Mouse (Mus musculus) midbrain, embryonic 14.5 days (tissue): ENCODE measurements around the gene Sp6. TPM values are rescaled to one million over a fixed set of nuclear protein-coding genes. Genes with fewer than 3 reads are reported as not detected.

ENCODE experiments used
- ATAC-seq: fragments of 200-750 bp; cut with Nextera tagmentation; 2 replicates; pipeline ENCODE4 v1.8.0; 2017; ENCODE audit warnings: moderate number of reproducible peaks, moderate library complexity; ENCODE audit not compliant: low FRiP score, low TSS enrichment
- DNase-seq: peaks from one replicate; pipeline ENCODE4 v3.0.0-alpha.2; 2015
- H3K27ac ChIP-seq: fragments of 300-500 bp; sonication (generic); replicated peaks from 2 replicates; pipeline ENCODE4 v1.5.1; 2014; ENCODE audit warnings: mild to moderate bottlenecking, low read depth, low read length, moderate library complexity
- H3K27me3 ChIP-seq: fragments of 300-500 bp; sonication (generic); 2 replicates; pipeline ENCODE4 v1.6.1; 2014; ENCODE audit warnings: low read length, control low read depth, mixed read lengths; ENCODE audit not compliant: control insufficient read depth, insufficient read depth
- H3K36me3 ChIP-seq: fragments of 300-500 bp; sonication (generic); 2 replicates; pipeline ENCODE4 v1.6.1; 2014; ENCODE audit warnings: low read length, control low read depth; ENCODE audit not compliant: control insufficient read depth, insufficient read depth
- H3K4me1 ChIP-seq: fragments of 300-500 bp; sonication (generic); 2 replicates; pipeline ENCODE4 v1.6.1; 2014; ENCODE audit warnings: mild to moderate bottlenecking, antibody characterized with exemption, low read length, control low read depth; ENCODE audit not compliant: control insufficient read depth, insufficient read depth
- H3K4me2 ChIP-seq: fragments of 300-500 bp; sonication (generic); 2 replicates; pipeline ENCODE4 v1.6.1; 2014; ENCODE audit warnings: mild to moderate bottlenecking, low read length, moderate library complexity
- H3K4me3 ChIP-seq: fragments of 300-500 bp; sonication (generic); replicated peaks from 2 replicates; pipeline ENCODE4 v1.5.1; 2014; ENCODE audit warnings: low read depth, low read length
- H3K9ac ChIP-seq: fragments of 300-500 bp; sonication (generic); replicated peaks from 2 replicates; pipeline ENCODE4 v1.6.1; 2014; ENCODE audit warnings: mild to moderate bottlenecking, low read length, moderate library complexity
- H3K9me3 ChIP-seq: fragments of 300-500 bp; sonication (generic); 2 replicates; pipeline ENCODE4 v1.6.1; 2016; ENCODE audit warnings: low read length, control low read depth, mixed read lengths; ENCODE audit not compliant: control insufficient read depth
- WGBS: fragments of 180-500 bp; shearing (Covaris S2); extraction: QIAGEN DNeasy Blood & Tissue Kit; methylation state at CpG from one replicate; pipeline ENCODE4 v1.1.7; 2014; 5-methylcytosine and 5-hydroxymethylcytosine counted together
- polyA plus RNA-seq: library from polyadenylated mRNA; unstranded; fragments of >200 nt; fragmentation: Nextera tagmentation; extraction: Ambion mirVana; gene quantifications from 2 replicates; pipeline ENCODE4 v1.2.1, GENCODE M21; 2014

The Sp6 gene
- polyA plus RNA-seq, 1 experiment from 2014 or later = not detected

DNA sequence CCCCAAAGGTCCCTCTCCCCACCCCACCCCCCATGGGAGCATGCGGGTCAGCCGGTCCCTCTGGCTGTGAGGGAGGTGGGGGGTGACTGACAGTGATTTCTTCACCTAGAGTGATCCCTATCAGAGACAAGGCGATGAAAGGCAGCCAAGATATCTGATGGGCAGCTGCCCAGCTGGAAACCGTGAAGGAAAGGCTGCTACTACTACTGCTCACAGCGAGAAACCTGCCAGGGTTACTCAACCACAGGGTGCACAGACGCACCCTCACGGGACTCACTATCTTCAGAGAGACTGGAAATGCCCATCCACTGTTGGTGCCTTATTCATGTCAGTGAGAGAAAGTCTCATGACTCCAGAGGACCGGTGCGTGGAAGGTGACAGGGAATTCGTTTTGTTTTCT is 11.8 kb downstream of the Sp6 start:
- Histone ChIP-seq H3K9ac (no peak overlapping the region), H3K27ac (no peak overlapping the region), H3K9me3 (no peaks in the 10 kb centered on the region), H3K36me3 (no peaks in the 10 kb centered on the region), H3K4me1 (peaks cover 6% of the 10 kb centered on the region), H3K4me3 (no peak overlapping the region), H3K27me3 (peaks cover 54% of the 10 kb centered on the region), H3K4me2 (no peak overlapping the region)
- DNase-seq = no peak
- 14% methylated on average over 10 of the region's 10 CpGs for WGBS
- ATAC-seq = no peak

DNA sequence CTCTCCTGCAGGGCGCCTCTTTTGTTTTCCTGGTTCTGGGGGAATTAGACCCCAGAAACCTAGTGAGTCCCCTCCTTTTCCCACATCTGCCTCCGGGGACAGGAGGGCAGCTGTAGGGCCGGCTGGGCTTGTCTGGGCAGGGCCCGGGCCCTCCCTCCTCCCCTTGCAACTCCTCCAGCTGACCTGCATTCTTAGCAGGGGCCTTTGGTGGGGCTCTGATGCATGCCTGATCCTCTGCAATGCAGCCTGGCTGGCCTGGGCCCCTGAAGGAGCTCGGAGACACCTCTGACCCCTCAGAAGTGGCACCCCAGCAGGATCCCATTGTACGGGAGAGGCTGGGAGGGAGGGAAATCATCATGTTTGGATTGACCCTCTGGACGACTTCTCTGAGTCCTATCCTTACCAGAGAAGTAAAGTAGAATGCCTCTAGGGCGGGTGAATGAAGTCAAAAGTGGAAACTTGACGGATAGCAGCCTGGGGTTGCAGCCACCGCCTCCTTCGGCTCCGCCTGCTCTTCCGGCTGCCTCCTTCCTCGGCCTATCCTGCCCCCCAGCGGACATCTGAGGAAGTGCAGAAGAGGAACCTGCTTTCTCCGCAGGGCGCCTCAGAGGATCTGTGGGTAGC is 12.6 kb downstream of the Sp6 start:
- DNase-seq (peak; percentile 93), ATAC-seq (peak; percentile 23; the same call in 1 of the 2 replicates)
- Histone ChIP-seq H3K9ac (no peak overlapping the region; the same call in 1 of the 2 replicates), H3K4me1 (peaks cover 14% of the 10 kb centered on the region), H3K27me3 (peaks cover 45% of the 10 kb centered on the region), H3K4me2 (peak overlapping the region; percentile 40), H3K27ac (no peak overlapping the region), H3K36me3 (no peaks in the 10 kb centered on the region), H3K4me3 (0 out of 2 replicates have a peak overlapping the region, but pooled peaks have one; percentile 3), H3K9me3 (no peaks in the 10 kb centered on the region)
- WGBS = 2% methylated on average over 17 of the region's 17 CpGs

DNA sequence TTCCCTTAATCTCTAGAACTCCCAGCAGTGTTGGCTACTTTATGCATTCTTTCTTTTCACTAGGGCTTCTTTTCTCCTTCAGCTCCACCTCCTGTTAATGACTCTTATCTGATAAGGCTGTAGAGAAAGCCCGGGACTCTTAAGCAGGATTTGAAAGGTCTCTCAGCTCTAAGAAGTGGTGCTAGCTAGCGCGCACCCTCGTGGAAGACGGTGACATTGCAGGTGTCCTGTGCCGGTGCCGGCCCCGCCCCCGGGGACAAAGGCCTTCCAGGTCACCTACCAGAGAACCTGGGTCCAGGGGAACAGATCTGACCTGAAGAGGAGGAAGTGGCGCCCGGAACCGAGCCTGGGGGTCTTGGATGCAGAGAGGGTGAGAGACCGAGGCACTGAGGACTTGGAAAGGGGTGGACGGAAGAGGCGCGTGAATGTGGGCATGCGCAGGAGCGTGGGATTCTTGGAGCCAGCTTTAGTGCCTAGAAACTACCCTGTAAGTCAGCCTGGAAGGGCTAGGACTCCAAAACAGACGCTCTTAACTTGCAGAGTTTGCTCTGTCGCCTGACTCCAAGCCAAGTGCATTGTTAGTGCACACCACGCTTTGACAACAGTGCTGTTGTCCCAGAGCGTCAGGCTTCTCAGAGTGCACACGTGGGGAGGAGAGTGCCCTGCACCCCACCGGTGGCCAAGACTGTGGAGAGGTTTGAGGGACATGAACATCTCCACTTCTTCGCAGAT is 16.7 kb downstream of the Sp6 start, which contains the start of gene Scrn2:
Scrn2 (plus strand) TSS at position 253 of the 732 bp plus-strand sequence.
- WGBS = 1% methylated on average over 25 of the region's 25 CpGs
- ATAC-seq = peak; percentile 73; the same call in 1 of the 2 replicates
- peak within 1 kb of the TSS; percentile 56 for H3K4me3 ChIP-seq

DNA sequence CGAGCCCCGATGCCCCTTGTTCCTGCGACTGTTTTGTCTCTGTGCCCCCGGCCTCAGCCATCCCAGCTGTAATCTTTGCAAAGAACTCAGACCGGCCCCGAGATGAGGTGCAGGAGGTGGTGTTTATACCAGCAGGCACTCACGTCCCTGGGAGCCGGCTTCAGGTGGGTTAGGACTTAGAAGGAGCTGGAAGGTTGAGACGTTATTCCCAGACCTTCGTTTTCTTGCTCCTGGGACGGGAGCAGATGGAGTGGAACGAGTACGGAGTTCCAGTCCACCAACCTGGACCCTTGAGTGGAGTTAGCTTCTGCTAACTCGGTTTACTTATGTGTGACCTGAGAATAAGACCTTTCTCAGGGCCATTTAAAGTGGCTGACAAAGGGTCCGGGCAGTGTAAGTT is 17.2 kb downstream of the Sp6 start:
- H3K4me2 ChIP-seq = peak overlapping the region; percentile 70
- DNase-seq = no peak
- 19% methylated on average over 15 of the region's 15 CpGs for WGBS
- peak overlapping the region; percentile 56 for H3K4me3 ChIP-seq
- H3K4me1 ChIP-seq = peaks cover 12% of the 10 kb centered on the region
- peaks cover under 1% of the 10 kb centered on the region; the same call in 1 of the 2 replicates for H3K27me3 ChIP-seq
- no peaks in the 10 kb centered on the region for H3K36me3 ChIP-seq
- no peak for ATAC-seq
- no peak overlapping the region for H3K27ac ChIP-seq
- no peaks in the 10 kb centered on the region for H3K9me3 ChIP-seq
- H3K9ac ChIP-seq = peak overlapping the region; percentile 77

More for the DNA sequence above, 16.7 kb downstream of the Sp6 start, which contains the start of gene Scrn2:
- H3K36me3 ChIP-seq = no peaks in the 10 kb centered on the region
- peak; percentile 91 for DNase-seq
- peaks cover 6% of the 10 kb centered on the region; the same call in 1 of the 2 replicates for H3K27me3 ChIP-seq
- peak within 1 kb of the TSS; percentile 77 for H3K27ac ChIP-seq
- peak within 1 kb of the TSS; percentile 77 for H3K9ac ChIP-seq
- H3K9me3 ChIP-seq = no peaks in the 10 kb centered on the region
- peak within 1 kb of the TSS; percentile 70 for H3K4me2 ChIP-seq
- H3K4me1 ChIP-seq = peaks cover 12% of the 10 kb centered on the region

DNA sequence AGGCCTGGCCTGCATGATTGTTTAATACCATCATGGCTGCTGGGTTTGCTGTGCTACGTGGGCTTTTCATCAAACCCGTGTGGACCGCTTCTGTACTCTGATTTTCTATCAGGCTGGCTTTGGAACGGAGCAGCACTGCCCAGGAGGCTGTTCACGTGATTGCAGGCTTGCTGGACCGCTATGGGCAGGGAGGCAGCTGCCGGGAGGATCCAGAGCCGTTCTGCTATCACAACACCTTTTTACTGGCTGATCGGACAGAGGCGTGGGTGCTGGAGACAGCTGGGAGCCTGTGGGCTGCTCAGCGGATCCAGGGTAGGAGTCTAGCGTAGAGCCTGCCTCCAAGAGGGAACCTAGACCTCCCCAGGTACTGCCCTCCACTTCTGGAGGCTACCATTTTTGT is 18.8 kb downstream of the Sp6 start:
- Histone ChIP-seq H3K27me3 (no peaks in the 10 kb centered on the region), H3K4me2 (no peak overlapping the region), H3K4me3 (no peak overlapping the region), H3K36me3 (no peaks in the 10 kb centered on the region), H3K9me3 (no peaks in the 10 kb centered on the region), H3K4me1 (peaks cover 10% of the 10 kb centered on the region), H3K9ac (no peak overlapping the region), H3K27ac (no peak overlapping the region)
- DNase-seq = no peak
- WGBS = 83% methylated on average over 12 of the region's 12 CpGs
- no peak for ATAC-seq

DNA sequence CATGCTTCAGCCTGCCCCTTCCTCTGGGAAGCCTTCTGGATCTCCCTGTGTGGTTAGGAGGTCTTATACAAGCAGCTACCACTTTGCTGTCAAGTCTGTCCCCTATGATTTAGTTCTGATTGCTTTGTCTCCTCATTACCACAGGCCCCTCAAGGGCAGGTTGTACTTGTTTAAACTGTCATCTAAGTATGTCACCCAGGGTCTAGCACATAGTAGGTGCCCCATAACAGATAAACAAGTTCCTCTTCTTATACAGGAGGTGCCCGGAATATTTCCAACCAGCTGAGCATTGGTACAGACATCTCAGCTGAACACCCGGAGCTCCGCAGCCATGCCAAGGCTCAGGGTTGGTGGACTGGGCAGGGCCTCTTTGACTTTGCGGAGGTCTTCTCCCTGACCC is 19.3 kb downstream of the Sp6 start:
- H3K9ac ChIP-seq = no peak overlapping the region
- H3K36me3 ChIP-seq = no peaks in the 10 kb centered on the region
- H3K4me3 ChIP-seq = no peak overlapping the region
- DNase-seq (no peak), ATAC-seq (no peak)
- H3K27ac ChIP-seq = no peak overlapping the region
- WGBS = 91% methylated on average over 4 of the region's 4 CpGs
- H3K4me2 ChIP-seq = no peak overlapping the region
- no peaks in the 10 kb centered on the region for H3K9me3 ChIP-seq
- H3K27me3 ChIP-seq = no peaks in the 10 kb centered on the region
- H3K4me1 ChIP-seq = peaks cover 10% of the 10 kb centered on the region

DNA sequence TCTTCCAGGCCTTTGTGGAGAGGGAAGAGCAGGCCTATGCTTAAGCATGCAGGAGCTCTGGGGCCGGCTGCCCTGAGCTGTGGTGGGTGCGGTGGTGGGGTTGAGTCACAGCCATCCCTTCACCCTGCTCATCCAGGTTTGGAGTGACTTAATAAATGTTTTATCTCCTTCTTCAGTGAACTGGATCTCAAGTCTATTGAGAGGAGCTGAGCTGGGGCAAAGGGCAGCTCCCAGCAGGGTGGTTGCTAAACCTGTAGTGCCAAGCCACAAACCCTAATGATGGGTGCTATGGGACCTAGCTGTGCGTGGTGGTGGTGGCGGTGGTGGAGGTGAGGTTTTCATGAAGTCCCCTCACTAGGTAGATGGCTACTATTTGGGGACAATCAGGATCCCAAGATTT is 20.6 kb downstream of the Sp6 start:
- Histone ChIP-seq H3K4me2 (no peak overlapping the region), H3K4me3 (no peak overlapping the region), H3K27me3 (no peaks in the 10 kb centered on the region), H3K9ac (no peak overlapping the region), H3K4me1 (peaks cover 10% of the 10 kb centered on the region), H3K9me3 (no peaks in the 10 kb centered on the region), H3K36me3 (no peaks in the 10 kb centered on the region), H3K27ac (no peak overlapping the region)
- 91% methylated on average over 4 of the region's 4 CpGs for WGBS
- ATAC-seq = no peak
- DNase-seq = no peak

DNA sequence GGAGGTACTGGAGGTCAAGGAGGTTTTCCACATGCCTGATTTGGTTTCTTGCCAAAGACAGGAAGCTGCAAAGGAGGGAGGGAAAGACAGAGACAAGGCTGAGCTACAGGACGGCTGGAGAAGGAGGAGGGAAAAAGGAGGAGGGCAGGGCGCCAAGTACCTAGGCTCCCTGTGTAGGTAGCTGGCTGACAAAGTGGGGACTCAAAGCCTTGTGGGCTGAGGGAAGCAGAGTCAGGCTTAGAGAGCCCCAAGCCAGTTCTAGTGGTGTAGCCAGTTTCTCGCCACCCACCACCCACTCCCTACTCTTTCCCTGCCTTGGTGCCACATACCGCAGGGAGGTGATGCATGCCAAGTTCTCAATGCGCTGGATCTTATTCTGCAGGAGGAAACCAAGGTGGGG is 22.9 kb downstream of the Sp6 start:
- H3K9me3 ChIP-seq = no peaks in the 10 kb centered on the region
- H3K4me2 ChIP-seq = no peak overlapping the region
- no peaks in the 10 kb centered on the region for H3K27me3 ChIP-seq
- peaks cover 4% of the 10 kb centered on the region; the same call in 1 of the 2 replicates for H3K4me1 ChIP-seq
- H3K4me3 ChIP-seq = no peak overlapping the region
- 83% methylated on average over 5 of the region's 5 CpGs for WGBS
- H3K36me3 ChIP-seq = no peaks in the 10 kb centered on the region
- H3K9ac ChIP-seq = no peak overlapping the region
- ATAC-seq (no peak), DNase-seq (no peak)
- no peak overlapping the region for H3K27ac ChIP-seq
